Mouse (Mus musculus): ENCODE measurements around the gene A430033K04Rik.

A430033K04Rik gene

GRCm38 (mm10) chr5:138622645-138623477 is at the start of gene A430033K04Rik:
Gene A430033K04Rik (plus strand): TSS chr5:138622859.
- peak; percentile 92 for DNase-seq

- DNase-seq, result no peak
Measured at GRCm38 (mm10) chr5:138587396-138587795, 35.3 kb upstream of the A430033K04Rik start.

GRCm38 (mm10) chr5:138618353-138618752 is 4.3 kb upstream of the A430033K04Rik start:
- DNase-seq, result peak; percentile 42

- peak; percentile 96 for DNase-seq
Measured at GRCm38 (mm10) chr5:138619211-138620128, 3.2 kb upstream of the A430033K04Rik start, which contains the start of gene Zfp68. Gene Zfp68 (minus strand): TSS chr5:138619761.

- no peak for DNase-seq
Measured at GRCm38 (mm10) chr5:138620836-138621235, 1.8 kb upstream of the A430033K04Rik start.

- no peak for DNase-seq
Measured at GRCm38 (mm10) chr5:138623478-138623875, 818 bp downstream of the A430033K04Rik start.

GRCm38 (mm10) chr5:138636486-138636885 is 13.8 kb downstream of the A430033K04Rik start:
- DNase-seq, result no peak

- DNase-seq, result no peak
Measured at GRCm38 (mm10) chr5:138641081-138641480, 18.4 kb downstream of the A430033K04Rik start.

GRCm38 (mm10) chr5:138641761-138642160 is 19.1 kb downstream of the A430033K04Rik start:
- no peak for DNase-seq

- no peak for DNase-seq
Measured at GRCm38 (mm10) chr5:138652911-138653310, 30.3 kb downstream of the A430033K04Rik start.

- peak; percentile 29 for DNase-seq
Measured at GRCm38 (mm10) chr5:138656477-138657156, 34.0 kb downstream of the A430033K04Rik start.

GRCm38 (mm10) chr5:138657407-138657806 is 34.7 kb downstream of the A430033K04Rik start:
- no peak for DNase-seq

- DNase-seq, result no peak
Measured at GRCm38 (mm10) chr5:138657854-138658253, 35.2 kb downstream of the A430033K04Rik start.

- peak; percentile 69 for DNase-seq
Measured at GRCm38 (mm10) chr5:138658922-138659321, 36.3 kb downstream of the A430033K04Rik start.

- DNase-seq, result no peak
Measured at GRCm38 (mm10) chr5:138683023-138683766, 60.5 kb downstream of the A430033K04Rik start.

- DNase-seq, result no peak
Measured at GRCm38 (mm10) chr5:138683821-138684220, 61.2 kb downstream of the A430033K04Rik start.

GRCm38 (mm10) chr5:138687453-138687852 is 64.8 kb downstream of the A430033K04Rik start:
- no peak for DNase-seq

- DNase-seq, result no peak
Measured at GRCm38 (mm10) chr5:138689254-138689653, 66.6 kb downstream of the A430033K04Rik start.

GRCm38 (mm10) chr5:138692936-138693570 is 70.4 kb downstream of the A430033K04Rik start:
- no peak for DNase-seq

GRCm38 (mm10) chr5:138694036-138694435 is 71.4 kb downstream of the A430033K04Rik start:
- DNase-seq, result no peak

- no peak for DNase-seq
Measured at GRCm38 (mm10) chr5:138694496-138695167, 72.0 kb downstream of the A430033K04Rik start.
